Mouse (Mus musculus): ENCODE measurements around the gene Tmc5. TPM values are rescaled to one million over a fixed set of nuclear protein-coding genes. Genes with fewer than 3 reads are reported as not detected.
A peak's percentile ranks its signal among the peaks of the same experiment; 100 is the strongest.

Tmc5 gene
- polyA plus RNA-seq (2015; fragmentation: Nextera tagmentation; extraction: Ambion mirVana) = 0.18 and 0.24 TPM in 2 replicates

GRCm38 (mm10) chr7:118597201-118597600 lies at the start of gene Tmc5:
Gene Tmc5 (plus strand): TSS chr7:118597297.
- peak within 1 kb of the TSS; percentile 35 for H3K9ac ChIP-seq (ENCODE audit: low read depth, low read length)
- 2% methylated on average over 22 of the region's 23 CpGs for WGBS
- peak within 1 kb of the TSS; percentile 58 for H3K4me2 ChIP-seq (ENCODE audit: low read length)

GRCm38 (mm10) chr7:118547451-118547850 lies 49.6 kb upstream of the Tmc5 start:
- H3K27me3 ChIP-seq (ENCODE audit: control insufficient read depth, insufficient read depth, low read depth, low read length) = no peaks in the 10 kb centered on the region
- no peak overlapping the region for H3K4me3 ChIP-seq (ENCODE audit: low read depth, low read length)
- no peaks in the 10 kb centered on the region; the same call in 1 of the 2 replicates for H3K9me3 ChIP-seq (replicated peaks; ENCODE audit: control insufficient read depth, low read length, poor library complexity, severe bottlenecking)
- ATAC-seq = no peak
- H3K4me2 ChIP-seq (ENCODE audit: low read length) = no peak overlapping the region
- peaks cover 26% of the 10 kb centered on the region for H3K36me3 ChIP-seq (ENCODE audit: control insufficient read depth, insufficient read depth, low read length)
- H3K27ac ChIP-seq (ENCODE audit: low read length) = no peak overlapping the region
- H3K4me1 ChIP-seq (ENCODE audit: control insufficient read depth, insufficient read depth, low read length) = no peaks in the 10 kb centered on the region
- H3K9ac ChIP-seq (ENCODE audit: low read depth, low read length) = no peak overlapping the region
- WGBS = 81% methylated on average over 10 of the region's 10 CpGs

More at GRCm38 (mm10) chr7:118597201-118597600, at the start of gene Tmc5:
- Histone ChIP-seq H3K27me3 (ENCODE audit: control insufficient read depth, insufficient read depth, low read depth, low read length) (0 out of 2 replicates have a peak, but pooled peaks cover 3% of the 10 kb centered on the region), H3K4me1 (ENCODE audit: control insufficient read depth, insufficient read depth, low read length) (peaks cover 20% of the 10 kb centered on the region), H3K4me3 (ENCODE audit: low read depth, low read length) (peak within 1 kb of the TSS; percentile 33), H3K36me3 (ENCODE audit: control insufficient read depth, insufficient read depth, low read length) (no peaks in the 10 kb centered on the region), H3K27ac (ENCODE audit: low read length) (no peak within 1 kb of the TSS), H3K9me3 (replicated peaks; ENCODE audit: control insufficient read depth, low read length, poor library complexity, severe bottlenecking) (no peaks in the 10 kb centered on the region)
- no peak for ATAC-seq

- H3K4me1 ChIP-seq (ENCODE audit: control insufficient read depth, insufficient read depth, low read length) = no peaks in the 10 kb centered on the region
- ATAC-seq = no peak
- no peaks in the 10 kb centered on the region; the same call in 1 of the 2 replicates for H3K9me3 ChIP-seq (replicated peaks; ENCODE audit: control insufficient read depth, low read length, poor library complexity, severe bottlenecking)
- H3K27ac ChIP-seq (ENCODE audit: low read length) = no peak overlapping the region; the same call in 1 of the 2 replicates
- H3K36me3 ChIP-seq (ENCODE audit: control insufficient read depth, insufficient read depth, low read length) = peaks cover 25% of the 10 kb centered on the region
- no peaks in the 10 kb centered on the region for H3K27me3 ChIP-seq (ENCODE audit: control insufficient read depth, insufficient read depth, low read depth, low read length)
- H3K4me2 ChIP-seq (ENCODE audit: low read length) = no peak overlapping the region
- 70% methylated on average over 4 of the region's 4 CpGs for WGBS
- no peak overlapping the region for H3K9ac ChIP-seq (ENCODE audit: low read depth, low read length)
- no peak overlapping the region for H3K4me3 ChIP-seq (ENCODE audit: low read depth, low read length)
Measured at GRCm38 (mm10) chr7:118553881-118554280, 43.2 kb upstream of the Tmc5 start.

- no peaks in the 10 kb centered on the region; the same call in 1 of the 2 replicates for H3K9me3 ChIP-seq (replicated peaks; ENCODE audit: control insufficient read depth, low read length, poor library complexity, severe bottlenecking)
- H3K9ac ChIP-seq (ENCODE audit: low read depth, low read length) = no peak overlapping the region
- no peak overlapping the region for H3K4me3 ChIP-seq (ENCODE audit: low read depth, low read length)
- no peak overlapping the region; the same call in 1 of the 2 replicates for H3K27ac ChIP-seq (ENCODE audit: low read length)
- H3K36me3 ChIP-seq (ENCODE audit: control insufficient read depth, insufficient read depth, low read length) = peaks cover 25% of the 10 kb centered on the region
- no peaks in the 10 kb centered on the region for H3K4me1 ChIP-seq (ENCODE audit: control insufficient read depth, insufficient read depth, low read length)
- ATAC-seq = no peak
- no peak overlapping the region for H3K4me2 ChIP-seq (ENCODE audit: low read length)
- H3K27me3 ChIP-seq (ENCODE audit: control insufficient read depth, insufficient read depth, low read depth, low read length) = no peaks in the 10 kb centered on the region
- 69% methylated on average over 2 of the region's 2 CpGs for WGBS
Measured at GRCm38 (mm10) chr7:118554290-118554689, 42.8 kb upstream of the Tmc5 start.

GRCm38 (mm10) chr7:118569121-118569543 lies 28.0 kb upstream of the Tmc5 start:
- no peak overlapping the region for H3K4me3 ChIP-seq (ENCODE audit: low read depth, low read length)
- H3K4me2 ChIP-seq (ENCODE audit: low read length) = no peak overlapping the region
- no peak for ATAC-seq
- no peaks in the 10 kb centered on the region for H3K36me3 ChIP-seq (ENCODE audit: control insufficient read depth, insufficient read depth, low read length)
- no peak overlapping the region for H3K9ac ChIP-seq (ENCODE audit: low read depth, low read length)
- no peaks in the 10 kb centered on the region for H3K4me1 ChIP-seq (ENCODE audit: control insufficient read depth, insufficient read depth, low read length)
- H3K27me3 ChIP-seq (ENCODE audit: control insufficient read depth, insufficient read depth, low read depth, low read length) = no peaks in the 10 kb centered on the region
- 40% methylated on average over 6 of the region's 6 CpGs for WGBS
- no peak overlapping the region for H3K27ac ChIP-seq (ENCODE audit: low read length)
- H3K9me3 ChIP-seq (replicated peaks; ENCODE audit: control insufficient read depth, low read length, poor library complexity, severe bottlenecking) = peaks cover 4% of the 10 kb centered on the region

GRCm38 (mm10) chr7:118571350-118571749 lies 25.7 kb upstream of the Tmc5 start:
- no peak overlapping the region for H3K27ac ChIP-seq (ENCODE audit: low read length)
- H3K9ac ChIP-seq (ENCODE audit: low read depth, low read length) = no peak overlapping the region
- H3K9me3 ChIP-seq (replicated peaks; ENCODE audit: control insufficient read depth, low read length, poor library complexity, severe bottlenecking) = peaks cover 4% of the 10 kb centered on the region
- no peak overlapping the region for H3K4me2 ChIP-seq (ENCODE audit: low read length)
- no peak for ATAC-seq
- H3K27me3 ChIP-seq (ENCODE audit: control insufficient read depth, insufficient read depth, low read depth, low read length) = no peaks in the 10 kb centered on the region
- no peaks in the 10 kb centered on the region for H3K4me1 ChIP-seq (ENCODE audit: control insufficient read depth, insufficient read depth, low read length)
- H3K4me3 ChIP-seq (ENCODE audit: low read depth, low read length) = no peak overlapping the region
- H3K36me3 ChIP-seq (ENCODE audit: control insufficient read depth, insufficient read depth, low read length) = no peaks in the 10 kb centered on the region
- WGBS = 53% methylated on average over 5 of the region's 5 CpGs

- Histone ChIP-seq H3K27ac (ENCODE audit: low read length) (no peak overlapping the region), H3K27me3 (ENCODE audit: control insufficient read depth, insufficient read depth, low read depth, low read length) (no peaks in the 10 kb centered on the region), H3K36me3 (ENCODE audit: control insufficient read depth, insufficient read depth, low read length) (no peaks in the 10 kb centered on the region), H3K4me2 (ENCODE audit: low read length) (no peak overlapping the region), H3K9me3 (replicated peaks; ENCODE audit: control insufficient read depth, low read length, poor library complexity, severe bottlenecking) (peaks cover 4% of the 10 kb centered on the region), H3K4me3 (ENCODE audit: low read depth, low read length) (no peak overlapping the region), H3K9ac (ENCODE audit: low read depth, low read length) (no peak overlapping the region), H3K4me1 (ENCODE audit: control insufficient read depth, insufficient read depth, low read length) (no peaks in the 10 kb centered on the region)
- no peak for ATAC-seq
- WGBS = 53% methylated on average over 5 of the region's 5 CpGs
Measured at GRCm38 (mm10) chr7:118572039-118572438, 25.1 kb upstream of the Tmc5 start.

- H3K36me3 ChIP-seq (ENCODE audit: control insufficient read depth, insufficient read depth, low read length) = no peaks in the 10 kb centered on the region
- H3K4me1 ChIP-seq (ENCODE audit: control insufficient read depth, insufficient read depth, low read length) = 0 out of 2 replicates have a peak, but pooled peaks cover 2% of the 10 kb centered on the region
- no peaks in the 10 kb centered on the region for H3K9me3 ChIP-seq (replicated peaks; ENCODE audit: control insufficient read depth, low read length, poor library complexity, severe bottlenecking)
- H3K4me3 ChIP-seq (ENCODE audit: low read depth, low read length) = no peak overlapping the region
- no peak overlapping the region for H3K9ac ChIP-seq (ENCODE audit: low read depth, low read length)
- no peak overlapping the region for H3K4me2 ChIP-seq (ENCODE audit: low read length)
- WGBS = 80% methylated on average over 3 of the region's 3 CpGs
- H3K27ac ChIP-seq (ENCODE audit: low read length) = no peak overlapping the region; the same call in 1 of the 2 replicates
- no peaks in the 10 kb centered on the region for H3K27me3 ChIP-seq (ENCODE audit: control insufficient read depth, insufficient read depth, low read depth, low read length)
- no peak for ATAC-seq
Measured at GRCm38 (mm10) chr7:118578269-118578668, 18.8 kb upstream of the Tmc5 start.

- no peaks in the 10 kb centered on the region for H3K9me3 ChIP-seq (replicated peaks; ENCODE audit: control insufficient read depth, low read length, poor library complexity, severe bottlenecking)
- ATAC-seq = no peak
Measured at GRCm38 (mm10) chr7:118579938-118580337, 17.2 kb upstream of the Tmc5 start.

More at GRCm38 (mm10) chr7:118579938-118580337, 17.2 kb upstream of the Tmc5 start:
- Histone ChIP-seq H3K36me3 (ENCODE audit: control insufficient read depth, insufficient read depth, low read length) (no peaks in the 10 kb centered on the region), H3K27me3 (ENCODE audit: control insufficient read depth, insufficient read depth, low read depth, low read length) (no peaks in the 10 kb centered on the region), H3K4me3 (ENCODE audit: low read depth, low read length) (no peak overlapping the region), H3K27ac (ENCODE audit: low read length) (no peak overlapping the region), H3K9ac (ENCODE audit: low read depth, low read length) (no peak overlapping the region), H3K4me1 (ENCODE audit: control insufficient read depth, insufficient read depth, low read length) (peaks cover 8% of the 10 kb centered on the region; the same call in 1 of the 2 replicates), H3K4me2 (ENCODE audit: low read length) (no peak overlapping the region)
- 76% methylated on average over 2 of the region's 2 CpGs for WGBS
